Mouse (Mus musculus): Measurements from ENCODE around the gene Tmem179.

GRCm38 (mm10) chr12:112507984-112508383 is 8.6 kb downstream of the Tmem179 start:
- TF ChIP-seq CTCF (IDR thresholded peaks at IDR 0.05; ENCODE audit: borderline replicate concordance, control insufficient read depth, extremely low read depth, insufficient read depth, low read length, poor library complexity), result no peak
- no peak for TF ChIP-seq POLR2A (IDR thresholded peaks at IDR 0.05; ENCODE audit: control insufficient read depth, extremely low read depth, insufficient read depth, low read length, poor library complexity)
